Mouse (Mus musculus) v-Abl transformed pro-B cells (cell line): ENCODE data around the gene Myrf.

Experiments used
- in situ Hi-C, 2 experiments: fragments of 400-800 bp; cut with MboI; formaldehyde crosslinking; loops; one replicate each; pipeline ENCODE4 v1.15.1; 2025; ENCODE audit not compliant: unreplicated experiment in 2 of 2

Gene Myrf

DNA sequence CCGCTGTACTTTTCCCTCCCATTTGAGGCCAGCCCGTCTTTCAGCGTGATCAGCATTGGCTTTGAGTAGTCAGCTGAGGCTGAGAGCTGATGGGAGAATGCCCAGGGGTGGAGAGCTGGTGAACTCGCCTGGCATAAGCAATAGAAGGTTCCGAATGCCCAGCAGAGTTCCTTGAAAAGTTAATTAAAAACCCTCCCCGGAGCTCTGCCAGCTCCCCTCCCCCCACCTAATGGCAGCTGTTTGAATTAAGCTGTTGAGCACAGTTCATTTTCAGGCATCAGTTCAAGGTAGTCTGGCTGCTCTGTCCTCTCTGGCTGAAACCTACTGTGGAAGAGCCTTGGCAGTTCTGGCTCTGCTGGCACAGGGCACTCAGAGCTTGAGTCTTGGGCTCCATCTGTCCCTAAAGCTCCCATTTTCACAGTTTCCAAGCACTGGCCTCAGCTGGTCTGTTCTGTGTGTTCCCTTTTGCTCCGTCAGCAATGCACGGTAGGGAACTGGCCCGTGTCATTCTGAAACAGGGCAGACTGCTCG is 52.2 kb downstream of the Myrf start:
- in situ Hi-C loops: loop anchor here in 1 of 2 experiments (10.0 to 25.0 kb wide), 3 partner anchors 154 to 1351 kb away; partner anchors contain the start of genes AC129217.1, Asrgl1, Bscl2 and Gng3

DNA sequence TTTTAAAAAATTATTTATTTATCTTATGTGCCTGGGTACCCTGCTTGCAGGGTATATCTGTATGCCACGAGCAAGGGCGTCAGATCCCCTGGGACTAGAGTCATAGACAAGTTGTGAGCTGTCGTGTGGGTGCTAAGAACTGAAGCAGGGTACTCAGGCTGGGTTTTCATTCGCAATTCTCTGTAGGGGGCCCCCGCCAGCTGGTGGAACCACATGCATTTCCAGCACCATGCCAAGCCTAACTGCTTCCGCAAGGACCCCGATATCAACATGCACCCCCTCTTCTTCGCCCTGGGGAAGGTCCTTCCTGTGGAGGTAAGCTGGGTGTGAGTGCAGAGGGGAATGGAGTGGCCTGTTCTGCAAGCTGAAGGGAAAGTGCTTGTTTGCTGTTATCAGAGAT is 54.0 kb downstream of the Myrf start:
- in situ Hi-C loops: loop anchor here in 1 of 2 experiments (10.0 to 25.0 kb wide), 3 partner anchors 152 to 1349 kb away; partner anchors contain the start of genes AC129217.1, Asrgl1, Bscl2 and Gng3

DNA sequence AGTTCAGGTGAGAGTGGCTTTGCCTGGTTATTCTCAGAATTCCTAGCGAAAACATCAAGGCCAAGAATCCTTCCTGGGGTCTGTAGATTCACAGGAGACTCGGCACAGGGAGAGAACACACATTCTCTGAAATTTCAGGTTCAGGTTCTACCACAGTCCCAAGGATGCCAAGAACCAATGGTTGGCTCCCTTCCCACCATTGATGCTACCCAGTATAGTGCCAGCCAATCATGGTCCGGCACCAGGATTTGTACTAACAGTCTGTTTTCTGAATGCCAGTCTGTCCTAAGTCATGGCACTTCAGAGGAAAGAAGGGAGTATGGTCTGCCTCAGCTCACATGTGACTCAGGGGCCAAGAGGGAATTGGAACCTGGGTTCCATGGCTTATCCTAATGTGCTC is 54.7 kb downstream of the Myrf start:
- in situ Hi-C loops: loop anchor here in 1 of 2 experiments (10.0 to 25.0 kb wide), 3 partner anchors 151 to 1349 kb away; partner anchors contain the start of genes AC129217.1, Asrgl1, Bscl2 and Gng3

DNA sequence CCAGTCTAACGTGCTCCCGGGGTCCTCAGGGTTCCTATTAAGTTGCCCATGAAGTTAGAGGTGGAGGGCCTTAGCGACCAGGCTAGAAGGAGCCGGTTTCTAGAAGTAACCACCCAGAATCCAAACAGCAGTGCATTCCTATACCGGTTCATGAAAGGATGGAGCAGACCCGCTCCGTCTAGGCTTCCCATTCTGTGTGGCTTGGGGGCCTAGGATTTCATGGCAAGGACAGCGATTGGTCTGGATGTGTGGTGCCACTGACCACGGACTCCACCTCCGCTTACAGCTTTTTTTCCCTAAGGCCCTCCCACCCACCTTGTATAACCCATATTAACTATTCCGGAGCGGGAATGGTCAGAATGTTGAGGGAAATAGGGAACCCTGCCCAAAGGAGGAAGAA is 56.5 kb downstream of the Myrf start:
- in situ Hi-C loops: loop anchor here in 1 of 2 experiments (10.0 to 25.0 kb wide), 3 partner anchors 149 to 1347 kb away; partner anchors contain the start of genes AC129217.1, Asrgl1, Bscl2 and Gng3

DNA sequence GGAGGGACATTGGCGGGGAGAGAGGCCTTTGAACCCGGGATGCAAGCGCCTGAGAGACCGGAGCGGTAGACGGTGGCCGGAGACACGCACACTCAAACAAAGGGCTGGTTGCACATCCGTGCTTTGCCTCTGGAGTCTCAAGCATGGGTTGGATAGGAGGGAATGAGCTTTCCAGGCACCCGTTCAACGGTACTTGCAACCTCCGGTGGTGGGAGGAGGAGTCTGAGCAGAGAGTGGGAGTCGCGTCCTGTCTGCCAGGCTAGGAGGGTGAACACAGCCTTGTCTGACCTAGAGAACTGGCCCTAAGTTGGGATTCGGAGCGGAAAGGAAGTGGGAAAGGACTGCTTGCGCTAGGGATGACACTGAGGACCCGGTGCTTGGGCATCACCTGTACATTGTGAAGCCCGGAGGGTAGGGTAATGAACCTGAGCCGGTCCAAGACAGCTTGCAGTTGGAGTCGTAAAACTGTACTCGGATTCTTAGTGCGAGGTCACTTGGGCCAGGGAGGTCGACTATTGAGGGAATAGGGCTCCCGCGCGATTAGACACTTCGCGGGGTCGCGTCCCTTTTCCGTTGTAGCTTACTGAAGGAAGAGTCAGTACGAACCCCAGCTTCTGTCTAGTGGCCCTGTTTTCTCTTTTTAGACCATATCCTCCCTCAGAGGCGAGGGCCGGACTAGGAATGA is 57.1 kb downstream of the Myrf start:
- in situ Hi-C loops: loop anchor here in 1 of 2 experiments (10.0 to 25.0 kb wide), 3 partner anchors 149 to 1346 kb away; partner anchors contain the start of genes AC129217.1, Asrgl1, Bscl2 and Gng3

DNA sequence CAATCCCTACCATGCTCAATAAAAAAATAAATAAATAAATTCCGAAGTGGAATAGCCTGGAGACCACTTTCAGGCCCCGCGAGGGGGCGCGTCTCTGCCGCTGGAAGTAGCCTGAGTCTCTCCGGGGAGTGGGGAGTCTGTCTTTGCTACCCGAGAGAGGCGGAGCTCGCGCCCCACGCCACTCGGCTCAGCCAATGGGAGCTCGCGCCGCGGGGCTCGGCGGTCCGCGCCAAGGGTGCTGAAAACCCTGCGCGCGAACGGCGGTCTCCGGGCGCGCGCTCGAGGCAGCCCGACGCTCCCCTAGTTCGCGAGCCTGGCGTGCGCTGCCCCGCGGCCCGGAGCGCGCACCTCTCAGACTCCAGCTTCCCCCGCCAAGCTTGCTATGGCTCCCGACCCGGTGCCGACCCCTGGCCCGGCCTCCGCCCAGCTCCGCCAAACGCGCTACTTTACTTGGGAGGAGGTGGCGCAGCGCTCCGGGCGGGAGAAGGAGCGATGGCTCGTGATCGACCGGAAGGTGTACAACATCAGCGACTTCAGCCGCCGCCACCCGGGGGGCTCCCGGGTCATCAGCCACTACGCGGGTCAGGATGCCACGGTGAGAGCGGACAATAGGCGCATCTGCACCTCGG is 57.8 kb downstream of the Myrf start, which contains the start of gene Fads1:
Fads1 (plus strand) TSS at position 219 of the 629 bp plus-strand sequence.
- in situ Hi-C loops: loop anchor here in 1 of 2 experiments (10.0 to 25.0 kb wide), 3 partner anchors 148 to 1345 kb away; partner anchors contain the start of genes AC129217.1, Asrgl1, Bscl2 and Gng3

DNA sequence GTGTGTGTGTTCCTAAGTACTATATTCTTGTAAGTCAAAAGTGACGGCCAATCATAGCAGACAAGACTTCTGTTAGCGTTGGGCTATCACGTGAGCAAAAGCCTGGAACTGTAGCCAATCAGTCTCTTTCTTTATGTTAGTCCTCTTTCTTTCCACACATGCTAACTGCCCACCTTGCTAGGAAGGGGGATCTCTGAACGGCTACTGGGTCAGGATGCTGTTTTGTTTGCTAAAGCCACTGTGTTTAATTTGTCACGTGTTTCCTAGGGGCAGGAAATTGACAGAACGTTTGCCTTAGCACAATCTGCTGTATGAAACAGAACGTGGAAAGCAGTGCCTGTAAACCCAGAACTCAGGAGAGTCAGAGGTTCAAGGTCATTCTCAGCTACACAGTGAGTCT is 58.4 kb downstream of the Myrf start:
- in situ Hi-C loops: loop anchor here in 1 of 2 experiments (10.0 to 25.0 kb wide), 3 partner anchors 147 to 1345 kb away; partner anchors contain the start of genes AC129217.1, Asrgl1, Bscl2 and Gng3

DNA sequence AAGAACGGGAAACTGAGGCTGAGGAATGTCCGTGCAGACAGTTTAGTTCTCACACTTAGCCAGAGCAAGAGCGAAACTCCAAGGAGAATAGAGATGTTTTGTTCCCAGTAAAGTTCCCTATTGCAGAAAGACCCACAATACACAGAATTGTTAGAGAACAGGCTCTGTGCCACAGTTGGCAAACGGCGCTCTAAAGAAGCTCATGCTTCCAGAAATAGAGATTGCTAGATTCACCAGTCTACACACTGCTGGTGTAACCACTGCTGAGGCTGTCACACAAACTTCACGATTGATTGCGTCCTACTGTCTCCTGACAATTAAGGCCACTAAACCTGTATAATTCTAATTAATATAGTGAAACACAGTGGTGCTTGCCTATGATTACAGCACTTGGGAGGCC is 59.3 kb downstream of the Myrf start:
- in situ Hi-C loops: loop anchor here in 1 of 2 experiments (10.0 to 25.0 kb wide), 3 partner anchors 146 to 1344 kb away; partner anchors contain the start of genes AC129217.1, Asrgl1, Bscl2 and Gng3

DNA sequence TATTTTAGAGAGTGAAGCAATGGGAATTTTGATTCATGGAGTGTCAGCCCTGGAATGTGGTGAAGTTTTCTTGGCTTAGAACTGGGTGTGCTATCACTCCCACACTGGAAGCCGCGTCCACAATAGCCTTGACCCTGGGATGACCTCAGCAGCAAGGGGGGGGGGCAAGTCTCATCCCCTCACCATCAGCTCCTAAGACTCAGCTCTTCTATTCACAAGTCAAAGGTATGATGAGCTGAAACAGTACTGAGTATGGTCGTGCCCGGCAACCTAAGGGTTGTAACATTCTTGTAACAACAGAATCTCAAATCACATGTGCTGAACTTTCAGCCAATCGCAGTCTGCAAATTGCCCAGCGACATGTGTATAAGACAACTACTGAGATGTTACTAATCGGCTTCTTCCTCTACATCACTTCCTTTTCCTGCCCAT is 63.6 kb downstream of the Myrf start:
- in situ Hi-C loops: loop anchor here in 1 of 2 experiments (25.0 kb wide), 2 partner anchors 1040 to 1340 kb away; partner anchors contain the start of genes AC129217.1, Asrgl1, Bscl2 and Gng3

DNA sequence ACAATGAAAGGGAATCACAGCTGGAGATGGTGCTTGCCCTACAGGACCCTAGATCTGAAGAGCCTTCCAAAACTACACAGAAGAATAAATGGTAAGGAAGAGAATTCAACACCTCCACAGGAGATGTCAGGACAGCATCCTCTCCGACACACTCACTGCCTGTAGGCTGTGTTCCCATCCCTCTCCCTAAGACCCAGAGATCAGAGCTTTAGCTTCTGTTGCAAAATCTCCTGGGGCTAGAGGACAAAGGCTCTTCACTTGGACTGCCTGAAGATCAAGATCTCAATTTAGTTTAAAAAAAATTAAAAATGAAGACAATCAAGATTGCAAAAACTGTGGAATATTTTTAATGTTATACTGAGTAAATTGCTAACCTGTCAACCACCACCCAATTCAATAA is 64.1 kb downstream of the Myrf start:
- in situ Hi-C loops: loop anchor here in 1 of 2 experiments (25.0 kb wide), 2 partner anchors 1039 to 1339 kb away; partner anchors contain the start of genes AC129217.1, Asrgl1, Bscl2 and Gng3

DNA sequence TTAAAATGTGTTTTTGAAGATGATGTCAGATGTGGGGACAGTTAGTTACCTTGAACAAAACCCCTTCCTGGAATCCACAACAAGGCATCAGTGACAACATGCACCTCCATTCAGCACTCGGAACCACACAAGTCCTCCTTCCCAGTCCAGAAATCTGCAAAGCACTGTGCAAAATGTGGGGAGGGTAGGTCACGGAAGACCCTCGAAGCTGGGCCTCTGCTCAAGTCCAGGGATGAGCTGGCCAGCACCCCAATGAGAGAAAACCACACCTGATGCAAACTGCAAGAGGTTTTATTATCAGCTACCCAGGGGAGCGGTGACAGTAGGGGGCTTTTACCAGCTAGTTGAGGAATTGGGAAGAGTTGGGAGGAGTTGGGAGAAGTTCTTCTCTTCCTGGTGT is 65.6 kb downstream of the Myrf start:
- in situ Hi-C loops: loop anchor here in 1 of 2 experiments (5.0 to 25.0 kb wide), 3 partner anchors 53 to 1338 kb away; partner anchors contain the start of genes AC129217.1, Asrgl1, Bscl2 and Gng3

DNA sequence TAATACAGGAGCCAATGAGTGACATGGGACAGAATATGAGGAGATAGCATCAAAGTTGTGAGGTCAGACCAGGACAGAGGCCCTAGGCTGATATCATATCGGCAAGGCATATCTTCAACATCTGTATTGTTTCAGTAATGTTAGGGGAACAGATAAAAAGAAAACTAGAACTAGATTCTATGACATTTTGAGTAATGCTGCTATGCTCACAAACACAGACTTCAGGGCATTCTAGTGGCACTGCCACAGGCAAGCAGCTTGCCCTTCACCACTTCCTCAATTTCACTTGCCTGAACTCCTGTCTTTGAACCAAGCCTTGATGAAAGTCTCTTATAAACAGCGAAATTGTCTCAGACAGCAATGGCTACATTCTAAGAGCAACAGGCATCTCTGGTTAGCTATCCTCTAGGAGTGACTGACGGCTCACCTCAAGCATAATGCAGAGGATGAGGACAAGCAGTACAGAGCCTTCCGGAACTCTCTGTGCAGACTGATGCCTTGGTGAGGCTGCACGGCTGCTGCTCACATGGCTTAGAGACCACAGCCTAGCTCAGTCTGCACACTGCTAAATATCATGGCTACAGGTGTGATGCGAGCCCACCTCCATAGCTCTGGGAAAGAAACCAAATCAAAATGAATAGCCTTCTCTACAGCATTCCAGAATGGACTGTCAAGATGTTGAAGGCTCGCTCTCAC is 66.6 kb downstream of the Myrf start:
- in situ Hi-C loops: loop anchor here in 1 of 2 experiments (5.0 kb wide), 1 partner anchor 52 kb away; no protein-coding TSS in a partner anchor

DNA sequence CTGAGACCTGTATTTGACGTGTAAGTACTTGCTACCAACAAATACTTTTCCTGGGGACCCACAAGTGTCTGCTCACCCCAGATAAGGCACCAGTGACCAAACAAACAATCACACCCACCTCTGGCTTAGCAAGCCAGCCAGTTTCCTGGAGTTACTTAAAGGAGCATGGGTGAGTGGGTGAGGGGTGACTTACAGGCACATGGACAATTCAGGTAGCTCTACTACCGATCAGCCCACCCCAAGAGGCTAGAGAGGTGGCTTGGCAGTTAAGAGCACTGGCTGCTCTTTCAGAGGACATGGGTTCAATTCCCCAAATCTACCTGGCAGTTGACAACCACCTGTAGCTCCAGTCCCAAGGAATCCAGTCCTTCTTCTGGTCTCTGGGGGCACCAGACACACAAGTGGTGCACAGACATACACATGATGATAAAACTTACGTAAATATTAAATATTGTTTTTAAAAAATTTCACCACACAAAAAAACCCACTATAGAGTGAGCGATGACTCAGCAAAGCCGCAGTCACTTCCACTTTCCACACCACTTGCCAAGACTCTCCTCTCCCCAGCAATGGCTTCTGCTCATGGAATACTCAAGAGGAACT is 67.3 kb downstream of the Myrf start:
- in situ Hi-C loops: loop anchor here in 1 of 2 experiments (5.0 kb wide), 1 partner anchor 51 kb away; no protein-coding TSS in a partner anchor

DNA sequence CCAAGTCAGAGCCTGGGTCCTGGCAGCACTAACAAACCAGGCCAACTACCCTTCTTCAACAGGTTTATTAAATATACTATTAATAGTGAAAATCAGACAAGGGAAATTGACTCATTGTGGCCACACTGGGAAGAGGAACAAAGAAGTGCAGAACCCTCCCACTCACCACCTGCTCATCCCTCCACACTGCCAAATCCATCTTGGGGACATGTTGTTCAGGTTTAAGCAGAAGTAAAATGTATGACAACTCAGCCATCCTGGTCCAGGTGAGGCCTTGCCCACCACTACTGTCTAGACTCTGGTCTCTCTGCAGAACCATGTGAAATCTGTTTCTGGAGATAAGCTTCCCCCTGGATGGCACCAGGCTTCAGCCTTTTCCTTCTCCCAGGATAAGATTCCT is 68.7 kb downstream of the Myrf start:
- in situ Hi-C loops: loop anchor here in 1 of 2 experiments (5.0 kb wide), 1 partner anchor 50 kb away; no protein-coding TSS in a partner anchor

DNA sequence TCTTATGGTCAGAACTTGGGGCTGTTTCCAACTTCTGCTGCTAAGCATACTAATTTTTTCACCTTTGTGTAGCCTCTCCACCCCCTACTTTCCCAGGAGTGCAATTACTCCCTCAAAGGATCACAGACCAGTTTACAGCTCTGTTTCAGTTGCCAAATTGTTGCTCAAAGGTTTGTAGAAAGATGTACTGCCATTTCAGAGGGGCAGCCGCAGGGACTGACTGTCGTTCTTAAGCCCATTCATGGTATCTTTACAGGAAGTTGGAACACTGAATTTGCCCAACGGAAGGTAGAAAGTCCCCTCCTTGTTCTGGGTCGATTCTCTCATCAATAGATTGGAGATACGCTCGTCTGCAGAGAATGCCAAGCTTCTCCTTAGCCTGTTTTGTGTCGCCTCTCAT is 69.2 kb downstream of the Myrf start:
- in situ Hi-C loops: loop anchor here in 1 of 2 experiments (5.0 kb wide), 1 partner anchor 49 kb away; no protein-coding TSS in a partner anchor

DNA sequence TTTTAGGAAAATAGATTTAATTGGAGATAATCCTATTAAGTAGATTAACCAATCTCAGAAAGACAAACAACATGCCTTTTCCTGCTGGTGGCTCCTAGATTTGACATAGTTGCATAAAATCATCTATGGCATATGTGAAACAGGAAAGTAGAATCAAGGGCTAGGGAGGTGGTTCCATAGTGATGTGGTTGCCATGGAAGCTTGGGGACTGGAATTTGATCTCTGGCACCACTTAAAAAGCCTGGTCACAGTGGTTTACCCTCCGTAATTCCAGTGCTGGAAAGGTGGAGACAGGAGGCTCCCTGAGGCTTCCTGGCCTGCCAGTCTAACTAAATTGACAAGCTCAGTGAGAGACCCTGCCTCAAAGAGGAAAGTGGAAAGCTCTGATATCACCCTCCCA is 70.1 kb downstream of the Myrf start:
- in situ Hi-C loops: loop anchor here in 1 of 2 experiments (5.0 kb wide), 1 partner anchor 48 kb away; no protein-coding TSS in a partner anchor

DNA sequence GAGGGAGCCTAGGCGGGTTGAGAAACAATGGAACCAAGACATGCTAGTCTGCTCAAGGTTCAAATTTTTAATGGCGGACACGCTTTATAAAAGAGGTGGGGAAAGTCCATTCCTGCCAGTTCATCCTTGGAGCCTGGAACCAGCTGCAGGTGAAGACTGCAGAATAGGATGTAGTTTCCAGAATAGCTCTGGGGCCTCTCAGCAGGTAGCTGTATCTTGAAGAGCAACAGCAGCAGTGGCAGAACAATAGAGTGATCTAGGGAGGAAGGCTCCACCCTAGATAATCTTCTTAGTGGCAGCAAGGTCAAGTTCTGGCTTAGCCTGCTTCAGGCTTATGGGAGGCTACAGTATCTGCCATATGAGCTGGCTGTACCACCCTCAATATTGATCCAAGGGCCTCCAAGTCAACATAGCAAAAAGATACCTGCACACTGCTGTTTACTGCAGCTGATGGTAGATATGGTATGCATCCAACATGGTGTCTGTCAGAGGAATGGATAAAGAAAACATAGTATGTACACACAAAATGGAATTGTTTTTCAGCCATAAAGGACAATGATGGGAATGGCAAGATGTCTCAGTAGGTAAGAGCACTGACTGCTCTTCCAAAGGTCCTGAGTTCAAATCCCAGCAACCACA is 70.7 kb downstream of the Myrf start:
- in situ Hi-C loops: loop anchor here in 1 of 2 experiments (5.0 kb wide), 1 partner anchor 48 kb away; no protein-coding TSS in a partner anchor

DNA sequence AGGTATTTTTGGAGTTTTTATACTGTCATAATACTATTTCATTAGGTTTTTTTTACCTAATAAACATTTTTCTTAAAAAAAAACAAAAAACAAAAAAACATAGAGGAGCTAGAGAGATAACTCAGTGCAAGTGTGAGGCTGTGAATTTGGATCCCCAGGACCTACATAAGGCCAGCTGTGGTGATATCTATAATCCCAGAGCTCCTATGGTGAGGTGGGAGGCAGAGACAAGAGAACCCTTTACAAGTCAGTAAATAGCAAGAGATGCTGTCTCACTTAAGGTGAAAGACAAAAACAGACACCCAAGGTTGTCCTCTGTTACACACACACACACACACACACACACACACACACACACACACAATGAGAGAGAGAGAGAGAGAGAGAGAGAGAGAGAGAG is 71.4 kb downstream of the Myrf start:
- in situ Hi-C loops: no loop called here
